Mouse (Mus musculus): ENCODE measurements at regions not wholly inside any gene's neighbourhood (a gene's known extent, or its start where the extent isn't known, plus 50 kb on each side); places are given as distances from the start of the nearest gene placed in this dataset.

DNA sequence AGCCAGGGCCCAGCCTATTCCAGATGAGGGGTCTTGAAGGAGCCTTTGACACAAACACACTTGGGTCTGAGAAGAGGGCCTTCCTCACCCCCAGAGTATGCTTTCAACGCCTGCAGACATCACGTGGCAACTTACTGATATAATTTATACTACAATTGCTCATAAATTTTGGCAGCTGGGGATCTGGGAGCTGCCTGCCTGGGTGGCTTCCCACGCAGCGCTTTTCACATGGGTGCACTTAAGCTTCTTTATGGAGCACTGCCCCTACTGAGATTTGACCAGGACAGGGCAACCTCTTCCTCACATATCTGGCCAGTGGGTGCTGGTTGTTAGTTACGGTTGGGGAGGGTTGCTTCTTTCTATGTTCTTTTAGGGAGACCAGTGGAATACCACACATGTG is 61.6 kb downstream of the Spesp1 start:
- Histone ChIP-seq H3K27ac (no peak overlapping the region), H3K4me2 (replicated peaks) (no peak overlapping the region), H3K27me3 (replicated peaks) (no peaks in the 10 kb centered on the region), H3K36me3 (no peaks in the 10 kb centered on the region), H3K4me1 (replicated peaks) (peaks cover 4% of the 10 kb centered on the region; the same call in 1 of the 2 replicates), H3K9me3 (no peaks in the 10 kb centered on the region), H3K4me3 (replicated peaks) (no peak overlapping the region), H3K9ac (no peak overlapping the region)
- 46% methylated on average over 5 of the region's 5 CpGs for WGBS
- no peak for ATAC-seq

GRCm38 (mm10) chr9:62215151-62215859 is 66.7 kb downstream of the Spesp1 start:
- ATAC-seq, result no peak
- Histone ChIP-seq H3K9me3 (no peaks in the 10 kb centered on the region), H3K4me3 (replicated peaks) (no peak overlapping the region), H3K36me3 (no peaks in the 10 kb centered on the region), H3K27ac (no peak overlapping the region), H3K4me1 (replicated peaks) (peaks cover 1% of the 10 kb centered on the region; the same call in 1 of the 2 replicates), H3K4me2 (replicated peaks) (no peak overlapping the region), H3K27me3 (replicated peaks) (no peaks in the 10 kb centered on the region), H3K9ac (no peak overlapping the region)
- WGBS, result 54% methylated on average over 13 of the region's 13 CpGs

DNA sequence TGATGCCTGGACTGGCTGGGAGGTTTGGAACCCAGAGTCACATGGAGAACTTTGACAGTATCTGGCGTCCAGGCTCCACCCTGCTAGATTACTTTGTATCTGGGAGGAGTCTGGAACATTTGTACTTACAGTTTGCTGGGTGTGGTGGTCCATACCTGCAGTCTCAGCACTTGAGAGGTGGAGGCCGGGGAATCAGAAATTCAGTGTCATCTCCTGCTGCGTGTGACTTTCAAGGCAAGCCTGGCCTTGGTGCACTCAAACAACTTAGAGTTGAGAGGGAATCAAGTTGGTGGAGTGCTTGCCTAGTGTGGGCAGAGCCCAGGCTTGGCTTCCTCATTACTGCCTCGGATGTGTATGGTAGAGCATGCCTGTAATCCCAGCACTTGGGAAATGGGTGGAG is 67.5 kb downstream of the Spesp1 start:
- Histone ChIP-seq H3K9ac (no peak overlapping the region), H3K27me3 (replicated peaks) (no peaks in the 10 kb centered on the region), H3K4me1 (replicated peaks) (no peaks in the 10 kb centered on the region), H3K36me3 (no peaks in the 10 kb centered on the region), H3K27ac (no peak overlapping the region), H3K4me2 (replicated peaks) (no peak overlapping the region), H3K4me3 (replicated peaks) (no peak overlapping the region), H3K9me3 (no peaks in the 10 kb centered on the region)
- no peak for ATAC-seq
- WGBS, result 70% methylated on average over 4 of the region's 4 CpGs

- H3K9me3 ChIP-seq, result no peaks in the 10 kb centered on the region
- H3K9ac ChIP-seq, result no peak overlapping the region
- no peaks in the 10 kb centered on the region for H3K4me1 ChIP-seq (replicated peaks)
- no peak overlapping the region for H3K27ac ChIP-seq
- no peak overlapping the region for H3K4me3 ChIP-seq (replicated peaks)
- no peak for ATAC-seq
- H3K27me3 ChIP-seq (replicated peaks), result no peaks in the 10 kb centered on the region
- H3K36me3 ChIP-seq, result no peaks in the 10 kb centered on the region
- H3K4me2 ChIP-seq (replicated peaks), result no peak overlapping the region
- 44% methylated on average over 6 of the region's 6 CpGs for WGBS
Observed at GRCm38 (mm10) chr9:62212615-62213014, 69.4 kb downstream of the Spesp1 start.

- Histone ChIP-seq H3K4me2 (replicated peaks) (no peak overlapping the region), H3K9ac (no peak overlapping the region), H3K36me3 (no peaks in the 10 kb centered on the region), H3K9me3 (no peaks in the 10 kb centered on the region), H3K27ac (no peak overlapping the region), H3K27me3 (replicated peaks) (no peaks in the 10 kb centered on the region), H3K4me1 (replicated peaks) (no peaks in the 10 kb centered on the region), H3K4me3 (replicated peaks) (no peak overlapping the region)
- ATAC-seq, result no peak
- WGBS, result 86% methylated on average over 5 of the region's 5 CpGs
Observed at GRCm38 (mm10) chr9:62210815-62211214, 71.2 kb downstream of the Spesp1 start.

DNA sequence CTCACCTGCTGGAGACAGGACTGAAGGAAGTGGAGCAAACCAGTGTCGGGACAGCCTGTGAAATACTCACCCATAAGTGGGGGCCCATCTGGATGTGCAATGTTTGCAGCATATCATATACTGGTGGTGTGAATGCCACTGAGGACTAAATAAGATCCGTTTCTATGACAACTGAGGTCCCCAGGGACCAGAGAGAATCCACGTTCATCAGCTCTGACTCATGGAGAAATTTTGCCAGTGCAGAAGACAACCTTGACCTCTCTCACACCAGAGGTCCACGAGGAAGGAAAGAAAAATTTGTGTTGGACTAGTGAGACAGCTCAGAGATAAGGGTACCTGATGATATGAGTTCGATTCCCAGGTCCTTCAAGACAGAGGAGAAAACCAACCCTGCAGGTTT is 73.6 kb downstream of the Spesp1 start:
- Histone ChIP-seq H3K36me3 (no peaks in the 10 kb centered on the region), H3K4me3 (replicated peaks) (no peak overlapping the region), H3K27me3 (replicated peaks) (no peaks in the 10 kb centered on the region), H3K9ac (no peak overlapping the region), H3K9me3 (no peaks in the 10 kb centered on the region), H3K4me2 (replicated peaks) (no peak overlapping the region), H3K27ac (no peak overlapping the region), H3K4me1 (replicated peaks) (no peaks in the 10 kb centered on the region)
- WGBS, result 61% methylated on average over 5 of the region's 5 CpGs
- no peak for ATAC-seq

DNA sequence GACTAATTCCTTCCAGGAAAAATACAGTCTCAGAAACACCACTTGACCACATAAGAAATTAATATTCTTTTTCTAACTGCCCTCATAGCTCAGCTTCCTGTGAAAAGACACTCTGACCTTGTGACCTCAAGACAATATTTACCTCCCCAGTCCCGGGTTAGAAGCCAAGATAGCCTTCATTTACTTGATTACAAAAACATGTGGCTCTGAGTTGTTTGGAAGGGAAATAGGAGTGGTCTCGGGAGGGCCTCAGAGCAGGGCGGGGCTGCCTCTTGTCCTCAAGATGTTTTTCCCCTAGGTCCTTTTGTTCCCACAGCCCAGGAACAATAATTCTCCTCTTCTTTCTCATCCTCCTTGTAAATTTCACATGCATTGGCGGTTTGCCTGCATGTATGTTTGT is 76.7 kb downstream of the Spesp1 start:
- no peak overlapping the region for H3K27ac ChIP-seq
- H3K27me3 ChIP-seq (replicated peaks), result no peaks in the 10 kb centered on the region
- no peak overlapping the region for H3K4me2 ChIP-seq (replicated peaks)
- no peak for ATAC-seq
- H3K4me3 ChIP-seq (replicated peaks), result no peak overlapping the region
- H3K9ac ChIP-seq, result no peak overlapping the region
- H3K4me1 ChIP-seq (replicated peaks), result no peaks in the 10 kb centered on the region
- H3K36me3 ChIP-seq, result no peaks in the 10 kb centered on the region
- H3K9me3 ChIP-seq, result no peaks in the 10 kb centered on the region
- WGBS, result 60% methylated on average over 4 of the region's 4 CpGs

DNA sequence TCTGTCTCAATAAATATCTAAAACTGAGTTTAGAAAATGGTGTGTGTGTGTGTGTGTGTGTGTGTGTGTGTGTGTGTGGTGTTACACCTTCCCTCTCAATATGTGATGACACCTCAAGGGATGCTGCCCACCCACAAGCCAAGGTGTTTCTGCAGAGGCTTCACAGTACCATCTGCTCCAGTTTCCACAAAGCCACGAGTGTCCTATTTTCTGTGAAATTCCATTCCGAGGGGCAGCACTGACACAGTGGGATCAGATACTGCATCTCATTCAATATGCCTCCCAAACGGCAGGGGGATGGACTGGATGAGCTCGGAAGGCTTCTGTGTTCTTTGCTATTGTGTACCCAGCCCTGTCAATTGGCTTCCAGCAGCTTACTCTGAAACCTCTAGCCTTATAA is 78.5 kb downstream of the Spesp1 start:
- no peaks in the 10 kb centered on the region for H3K36me3 ChIP-seq
- no peak overlapping the region for H3K27ac ChIP-seq
- H3K4me2 ChIP-seq (replicated peaks), result no peak overlapping the region
- no peaks in the 10 kb centered on the region for H3K9me3 ChIP-seq
- no peak overlapping the region for H3K4me3 ChIP-seq (replicated peaks)
- 59% methylated on average over 4 of the region's 4 CpGs for WGBS
- ATAC-seq, result no peak
- H3K4me1 ChIP-seq (replicated peaks), result no peaks in the 10 kb centered on the region
- H3K9ac ChIP-seq, result no peak overlapping the region
- no peaks in the 10 kb centered on the region for H3K27me3 ChIP-seq (replicated peaks)

DNA sequence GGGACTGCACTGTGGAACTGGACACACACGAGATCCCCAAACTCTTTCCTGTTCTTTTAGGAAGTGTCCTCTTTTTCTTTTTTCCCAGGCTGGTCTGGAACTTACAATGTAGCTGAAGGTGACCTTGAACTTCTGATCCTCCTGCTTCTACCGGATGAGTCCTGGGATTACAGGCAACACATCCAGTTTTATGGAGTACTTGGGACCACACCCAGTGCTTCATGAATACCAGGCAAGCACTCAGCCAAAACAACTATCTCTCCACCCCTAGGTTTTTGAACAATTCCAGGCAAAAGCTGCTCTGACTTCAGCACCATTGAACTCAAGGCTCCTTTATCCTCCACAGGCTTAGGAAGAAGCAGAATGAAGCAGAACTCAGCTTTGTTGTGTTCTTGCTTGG is 79.7 kb downstream of the Spesp1 start:
- WGBS, result 73% methylated on average over 2 of the region's 2 CpGs
- no peak for ATAC-seq

GRCm38 (mm10) chr9:62197486-62197885 is 75.0 kb upstream of the Glce start:
- WGBS, result 95% methylated on average over 2 of the region's 2 CpGs
- no peak for ATAC-seq
- H3K27me3 ChIP-seq (replicated peaks), result no peaks in the 10 kb centered on the region
- no peaks in the 10 kb centered on the region for H3K9me3 ChIP-seq
- no peak overlapping the region for H3K4me3 ChIP-seq (replicated peaks)
- H3K36me3 ChIP-seq, result no peaks in the 10 kb centered on the region
- no peak overlapping the region for H3K4me2 ChIP-seq (replicated peaks)
- H3K9ac ChIP-seq, result no peak overlapping the region
- H3K4me1 ChIP-seq (replicated peaks), result peaks cover 3% of the 10 kb centered on the region; the same call in 1 of the 2 replicates
- H3K27ac ChIP-seq, result no peak overlapping the region

More for the DNA sequence above, 79.7 kb downstream of the Spesp1 start:
- Histone ChIP-seq H3K4me3 (replicated peaks) (no peak overlapping the region), H3K27ac (no peak overlapping the region), H3K36me3 (no peaks in the 10 kb centered on the region), H3K4me1 (replicated peaks) (no peaks in the 10 kb centered on the region), H3K9ac (no peak overlapping the region), H3K4me2 (replicated peaks) (no peak overlapping the region), H3K9me3 (no peaks in the 10 kb centered on the region), H3K27me3 (replicated peaks) (no peaks in the 10 kb centered on the region)

GRCm38 (mm10) chr9:62192424-62192892 is 70.0 kb upstream of the Glce start:
- Histone ChIP-seq H3K4me3 (replicated peaks) (no peak overlapping the region), H3K4me1 (replicated peaks) (peaks cover 5% of the 10 kb centered on the region; the same call in 1 of the 2 replicates), H3K9ac (no peak overlapping the region), H3K4me2 (replicated peaks) (peak overlapping the region; percentile 21; the same call in 1 of the 2 replicates), H3K9me3 (0 out of 2 replicates have a peak, but pooled peaks cover 2% of the 10 kb centered on the region), H3K36me3 (no peaks in the 10 kb centered on the region), H3K27me3 (replicated peaks) (no peaks in the 10 kb centered on the region), H3K27ac (no peak overlapping the region)
- WGBS, result 9% methylated on average over 6 of the region's 6 CpGs
- peak; percentile 62; the same call in 1 of the 2 replicates for ATAC-seq

- ATAC-seq, result no peak
- WGBS, result 67% methylated on average over 6 of the region's 6 CpGs
- no peaks in the 10 kb centered on the region for H3K36me3 ChIP-seq
Observed at GRCm38 (mm10) chr9:62190474-62190873, 68.0 kb upstream of the Glce start.

GRCm38 (mm10) chr9:62188835-62189234 is 66.4 kb upstream of the Glce start:
- H3K4me1 ChIP-seq (replicated peaks), result peaks cover 9% of the 10 kb centered on the region; the same call in 1 of the 2 replicates
- H3K9ac ChIP-seq, result no peak overlapping the region
- WGBS, result 38% methylated on average over 6 of the region's 6 CpGs
- no peak overlapping the region for H3K4me3 ChIP-seq (replicated peaks)
- ATAC-seq, result no peak
- H3K27ac ChIP-seq, result no peak overlapping the region
- H3K4me2 ChIP-seq (replicated peaks), result no peak overlapping the region
- no peaks in the 10 kb centered on the region for H3K36me3 ChIP-seq
- 0 out of 2 replicates have a peak, but pooled peaks cover 2% of the 10 kb centered on the region for H3K9me3 ChIP-seq
- H3K27me3 ChIP-seq (replicated peaks), result no peaks in the 10 kb centered on the region; the same call in 1 of the 2 replicates

More at GRCm38 (mm10) chr9:62190474-62190873, 68.0 kb upstream of the Glce start:
- Histone ChIP-seq H3K4me2 (replicated peaks) (no peak overlapping the region), H3K4me3 (replicated peaks) (no peak overlapping the region), H3K27ac (no peak overlapping the region), H3K9ac (no peak overlapping the region), H3K4me1 (replicated peaks) (peaks cover 9% of the 10 kb centered on the region; the same call in 1 of the 2 replicates), H3K27me3 (replicated peaks) (no peaks in the 10 kb centered on the region; the same call in 1 of the 2 replicates), H3K9me3 (0 out of 2 replicates have a peak, but pooled peaks cover 2% of the 10 kb centered on the region)

Measured in intestine, embryonic 15.5 days (tissue).